Mouse (Mus musculus): Measurements from ENCODE around the gene Ms4a14.
"Not testable (repeated sequence)": the region's sequence is repeated elsewhere in the genome, so short reads cannot be mapped to it uniquely, and the experiment has no call there.

Ms4a14 gene

GRCm38 (mm10) chr19:11314354-11314753 lies at the start of gene Ms4a14:
TSS of gene Ms4a14 (minus strand) at chr19:11314454.
- no peak for DNase-seq (ENCODE audit: low read depth, low spot score)

- DNase-seq (ENCODE audit: low read depth, low spot score) = no peak
Observed at GRCm38 (mm10) chr19:11362002-11362401, 47.7 kb upstream of the Ms4a14 start.

GRCm38 (mm10) chr19:11360106-11360505 lies 45.9 kb upstream of the Ms4a14 start:
- no peak for DNase-seq (ENCODE audit: low read depth, low spot score)

GRCm38 (mm10) chr19:11355730-11356129 lies 41.5 kb upstream of the Ms4a14 start:
- no peak for DNase-seq (ENCODE audit: low read depth, low spot score)

GRCm38 (mm10) chr19:11351878-11352277 lies 37.6 kb upstream of the Ms4a14 start:
- DNase-seq (ENCODE audit: low read depth, low spot score) = no peak

GRCm38 (mm10) chr19:11349698-11350481 lies 35.6 kb upstream of the Ms4a14 start:
- no peak for DNase-seq (ENCODE audit: low read depth, low spot score)

- DNase-seq (ENCODE audit: low read depth, low spot score) = no peak
Observed at GRCm38 (mm10) chr19:11343992-11344391, 29.7 kb upstream of the Ms4a14 start.

GRCm38 (mm10) chr19:11343147-11343546 lies 28.9 kb upstream of the Ms4a14 start:
- no peak for DNase-seq (ENCODE audit: low read depth, low spot score)

GRCm38 (mm10) chr19:11335932-11336331 lies 21.7 kb upstream of the Ms4a14 start, which contains the start of gene Ms4a7:
TSS of gene Ms4a7 (minus strand) at chr19:11336146.
- no peak for DNase-seq (ENCODE audit: low read depth, low spot score)

GRCm38 (mm10) chr19:11321123-11321522 lies 6.9 kb upstream of the Ms4a14 start:
- no peak for DNase-seq (ENCODE audit: low read depth, low spot score)

GRCm38 (mm10) chr19:11316786-11317185 lies 2.5 kb upstream of the Ms4a14 start:
- DNase-seq (ENCODE audit: low read depth, low spot score) = no peak

- DNase-seq (ENCODE audit: low read depth, low spot score) = no peak
Observed at GRCm38 (mm10) chr19:11308888-11309287, 5.4 kb downstream of the Ms4a14 start.

- peak; percentile 34 for DNase-seq (ENCODE audit: low read depth, low spot score)
Observed at GRCm38 (mm10) chr19:11299529-11299928, 14.7 kb downstream of the Ms4a14 start.

- peak; percentile 26 for DNase-seq (ENCODE audit: low read depth, low spot score)
Observed at GRCm38 (mm10) chr19:11298939-11299338, 15.3 kb downstream of the Ms4a14 start.

GRCm38 (mm10) chr19:11293616-11294015 lies 20.6 kb downstream of the Ms4a14 start:
- not testable (repeated sequence) for DNase-seq (ENCODE audit: low read depth, low spot score)

GRCm38 (mm10) chr19:11292990-11293389 lies 21.3 kb downstream of the Ms4a14 start:
- no peak for DNase-seq (ENCODE audit: low read depth, low spot score)

GRCm38 (mm10) chr19:11283773-11284172 lies 30.5 kb downstream of the Ms4a14 start, which contains the start of gene Ms4a5:
TSS of gene Ms4a5 (minus strand) at chr19:11283873.
- no peak for DNase-seq (ENCODE audit: low read depth, low spot score)

GRCm38 (mm10) chr19:11280223-11280622 lies 34.0 kb downstream of the Ms4a14 start:
- no peak for DNase-seq (ENCODE audit: low read depth, low spot score)

GRCm38 (mm10) chr19:11276431-11276830 lies 37.8 kb downstream of the Ms4a14 start:
- no peak for DNase-seq (ENCODE audit: low read depth, low spot score)

GRCm38 (mm10) chr19:11266956-11267355 lies 47.3 kb downstream of the Ms4a14 start:
- DNase-seq (ENCODE audit: low read depth, low spot score) = no peak

- no peak for DNase-seq (ENCODE audit: low read depth, low spot score)
Observed at GRCm38 (mm10) chr19:11266052-11266845, 48.0 kb downstream of the Ms4a14 start, which contains the start of gene Ms4a1. TSS of gene Ms4a1 (minus strand) at chr19:11266241.

GRCm38 (mm10) chr19:11264602-11265185 lies 49.6 kb downstream of the Ms4a14 start:
- no peak for DNase-seq (ENCODE audit: low read depth, low spot score)

Measured in WW6 (cell line).